Mouse (Mus musculus): Measurements from ENCODE around the gene Hif3a. TPM values are rescaled to one million over a fixed set of nuclear protein-coding genes. Genes with fewer than 3 reads are reported as not detected.

Gene Hif3a
- polyA plus RNA-seq, 1 experiment, result 8.0 TPM

DNA sequence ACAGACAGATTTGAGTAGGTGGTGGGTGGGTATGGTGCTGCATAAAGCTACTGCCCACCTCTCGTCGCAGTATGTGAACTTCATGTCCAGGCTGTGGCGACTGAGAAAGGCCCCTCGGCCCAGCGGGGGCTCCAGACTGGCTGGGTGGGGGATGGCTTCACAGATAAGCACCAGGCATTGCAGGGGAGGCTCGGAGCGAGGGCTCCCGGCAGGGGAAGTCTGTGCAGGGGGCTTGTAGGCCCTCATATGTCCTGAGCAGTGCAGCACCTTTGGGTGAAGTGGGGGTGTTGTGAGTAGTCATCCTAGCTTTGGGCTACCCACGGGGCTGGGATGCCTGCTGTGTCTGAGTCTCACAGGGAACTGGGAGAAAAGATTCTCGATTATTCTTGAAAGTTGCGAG lies 11.7 kb downstream of the Hif3a start:
- Histone ChIP-seq H3K27me3 (ENCODE audit: control insufficient read depth) (no peaks in the 10 kb centered on the region), H3K4me3 (replicated peaks) (no peak overlapping the region), H3K4me1 (ENCODE audit: control insufficient read depth) (peaks cover 51% of the 10 kb centered on the region), H3K9me3 (ENCODE audit: control insufficient read depth, low read length) (peaks cover 5% of the 10 kb centered on the region), H3K36me3 (ENCODE audit: control insufficient read depth) (peaks cover 85% of the 10 kb centered on the region)
- TF ChIP-seq GATA1 (IDR thresholded peaks at IDR 0.05; ENCODE audit: low read length) (no peak), TAL1 (IDR thresholded peaks at IDR 0.05; ENCODE audit: low read length) (no peak)

- peaks cover 2% of the 10 kb centered on the region; the same call in 1 of the 2 replicates for H3K9me3 ChIP-seq (ENCODE audit: control insufficient read depth, low read length)
- H3K4me1 ChIP-seq (ENCODE audit: control insufficient read depth), result peaks cover 34% of the 10 kb centered on the region
- no peaks in the 10 kb centered on the region for H3K27me3 ChIP-seq (ENCODE audit: control insufficient read depth)
- H3K36me3 ChIP-seq (ENCODE audit: control insufficient read depth), result peaks cover 89% of the 10 kb centered on the region
- no peak overlapping the region for H3K4me3 ChIP-seq (replicated peaks)
- no peak for TF ChIP-seq GATA1 (IDR thresholded peaks at IDR 0.05; ENCODE audit: low read length)
Measured at GRCm38 (mm10) chr7:17048431-17049190, 13.6 kb downstream of the Hif3a start.

GRCm38 (mm10) chr7:17047041-17047682 lies 15.1 kb downstream of the Hif3a start:
- Histone ChIP-seq H3K9me3 (ENCODE audit: control insufficient read depth, low read length) (no peaks in the 10 kb centered on the region), H3K36me3 (ENCODE audit: control insufficient read depth) (peaks cover 90% of the 10 kb centered on the region), H3K4me1 (ENCODE audit: control insufficient read depth) (peaks cover 25% of the 10 kb centered on the region), H3K27me3 (ENCODE audit: control insufficient read depth) (no peaks in the 10 kb centered on the region), H3K4me3 (replicated peaks) (no peak overlapping the region)
- TF ChIP-seq GATA1 (IDR thresholded peaks at IDR 0.05; ENCODE audit: low read length) (no peak), TAL1 (IDR thresholded peaks at IDR 0.05; ENCODE audit: low read length) (no peak)

DNA sequence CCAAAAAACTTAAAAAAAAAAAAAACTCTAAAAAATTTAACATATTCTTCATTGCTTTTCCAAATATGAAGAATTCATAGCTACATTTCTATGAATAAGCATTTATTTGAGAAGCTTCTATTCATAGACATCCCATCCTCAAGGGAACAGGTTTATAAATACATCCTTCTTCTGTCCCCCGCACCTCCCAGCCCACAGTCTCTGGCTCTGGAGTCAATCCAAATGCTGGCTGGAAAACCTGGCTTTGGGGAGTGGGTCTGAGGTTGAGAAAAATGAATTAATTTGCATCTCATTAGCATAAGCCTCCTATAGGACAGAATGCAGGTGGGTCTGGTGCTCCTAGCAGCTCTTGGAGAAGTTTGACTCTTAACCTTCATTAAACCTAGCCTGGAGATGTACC lies 16.5 kb downstream of the Hif3a start:
- Histone ChIP-seq H3K27me3 (ENCODE audit: control insufficient read depth) (no peaks in the 10 kb centered on the region), H3K9me3 (ENCODE audit: control insufficient read depth, low read length) (no peaks in the 10 kb centered on the region), H3K4me1 (ENCODE audit: control insufficient read depth) (peaks cover 16% of the 10 kb centered on the region), H3K36me3 (ENCODE audit: control insufficient read depth) (peaks cover 91% of the 10 kb centered on the region), H3K4me3 (replicated peaks) (no peak overlapping the region)
- TF ChIP-seq GATA1 (IDR thresholded peaks at IDR 0.05; ENCODE audit: low read length), result no peak
- no peak for TF ChIP-seq TAL1 (IDR thresholded peaks at IDR 0.05; ENCODE audit: low read length)

DNA sequence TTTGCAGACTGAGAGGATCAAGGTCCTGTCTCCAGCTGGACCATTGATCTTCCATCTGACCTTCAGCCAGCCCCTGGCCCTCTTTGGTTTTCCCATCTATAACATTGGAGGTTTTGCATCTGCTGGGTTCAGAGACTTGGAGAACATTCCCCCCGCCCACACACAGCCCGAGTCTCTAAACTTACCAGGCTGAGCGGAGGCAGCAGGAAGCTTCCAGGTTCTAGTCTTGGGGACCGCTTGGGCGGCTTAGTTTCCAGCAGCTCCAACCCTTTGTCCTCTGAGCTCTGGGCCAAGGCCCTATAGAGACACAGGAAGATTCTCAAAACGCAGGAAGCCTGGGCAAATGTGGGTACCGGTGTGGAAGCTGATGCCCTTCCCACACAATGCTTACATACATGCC lies 22.9 kb downstream of the Hif3a start:
- TF ChIP-seq GATA1 (IDR thresholded peaks at IDR 0.05; ENCODE audit: low read length) (no peak), TAL1 (IDR thresholded peaks at IDR 0.05; ENCODE audit: low read length) (no peak)
- no peaks in the 10 kb centered on the region for H3K4me1 ChIP-seq (ENCODE audit: control insufficient read depth)
- H3K27me3 ChIP-seq (ENCODE audit: control insufficient read depth), result no peaks in the 10 kb centered on the region
- H3K4me3 ChIP-seq (replicated peaks), result no peak overlapping the region
- peaks cover 97% of the 10 kb centered on the region for H3K36me3 ChIP-seq (ENCODE audit: control insufficient read depth)
- H3K9me3 ChIP-seq (ENCODE audit: control insufficient read depth, low read length), result no peaks in the 10 kb centered on the region

GRCm38 (mm10) chr7:17038018-17038695 lies 24.1 kb downstream of the Hif3a start:
- H3K36me3 ChIP-seq (ENCODE audit: control insufficient read depth), result peaks cover 97% of the 10 kb centered on the region
- no peak overlapping the region for H3K4me3 ChIP-seq (replicated peaks)

GRCm38 (mm10) chr7:17030239-17030638 lies 32.0 kb downstream of the Hif3a start:
- H3K27me3 ChIP-seq (ENCODE audit: control insufficient read depth), result no peaks in the 10 kb centered on the region
- H3K4me3 ChIP-seq (replicated peaks), result no peak overlapping the region
- TF ChIP-seq TAL1 (IDR thresholded peaks at IDR 0.05; ENCODE audit: low read length) (no peak), GATA1 (IDR thresholded peaks at IDR 0.05; ENCODE audit: low read length) (no peak)
- H3K4me1 ChIP-seq (ENCODE audit: control insufficient read depth), result peaks cover 38% of the 10 kb centered on the region
- no peaks in the 10 kb centered on the region for H3K9me3 ChIP-seq (ENCODE audit: control insufficient read depth, low read length)
- H3K36me3 ChIP-seq (ENCODE audit: control insufficient read depth), result peaks cover 61% of the 10 kb centered on the region

More at GRCm38 (mm10) chr7:17038018-17038695, 24.1 kb downstream of the Hif3a start:
- Histone ChIP-seq H3K27me3 (ENCODE audit: control insufficient read depth) (no peaks in the 10 kb centered on the region), H3K4me1 (ENCODE audit: control insufficient read depth) (no peaks in the 10 kb centered on the region), H3K9me3 (ENCODE audit: control insufficient read depth, low read length) (no peaks in the 10 kb centered on the region)
- TF ChIP-seq GATA1 (IDR thresholded peaks at IDR 0.05; ENCODE audit: low read length), result no peak
- no peak for TF ChIP-seq TAL1 (IDR thresholded peaks at IDR 0.05; ENCODE audit: low read length)

DNA sequence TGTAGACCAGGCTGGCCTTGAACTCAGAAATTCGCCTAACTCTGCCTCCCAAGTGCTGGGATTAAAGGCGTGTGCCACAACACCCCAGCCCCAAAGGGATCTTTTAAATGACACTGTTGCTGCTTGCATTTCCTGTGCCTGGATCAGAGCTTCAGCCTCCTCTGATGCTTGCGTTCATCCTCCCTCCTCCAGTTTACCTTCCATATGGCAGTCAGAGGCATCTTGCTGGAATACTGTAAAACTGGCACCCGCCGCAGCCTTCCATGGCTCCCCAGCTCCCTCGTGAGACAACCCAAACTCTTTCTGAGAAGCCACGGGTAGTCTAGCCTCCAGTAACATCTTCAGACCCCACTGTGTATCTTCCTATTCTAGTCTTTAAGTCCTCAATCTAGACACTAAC lies 33.3 kb downstream of the Hif3a start:
- no peak for TF ChIP-seq TAL1 (IDR thresholded peaks at IDR 0.05; ENCODE audit: low read length)
- no peak for TF ChIP-seq GATA1 (IDR thresholded peaks at IDR 0.05; ENCODE audit: low read length)
- Histone ChIP-seq H3K9me3 (ENCODE audit: control insufficient read depth, low read length) (no peaks in the 10 kb centered on the region), H3K36me3 (ENCODE audit: control insufficient read depth) (peaks cover 61% of the 10 kb centered on the region), H3K27me3 (ENCODE audit: control insufficient read depth) (no peaks in the 10 kb centered on the region), H3K4me3 (replicated peaks) (no peak overlapping the region), H3K4me1 (ENCODE audit: control insufficient read depth) (peaks cover 51% of the 10 kb centered on the region)

All from erythroblast, embryonic 14.5 days (primary cell).